Mouse (Mus musculus) limb, embryonic 13.5 days (tissue): ENCODE data around the gene Suclg2. TPM values are rescaled to one million over a fixed set of nuclear protein-coding genes. Genes with fewer than 3 reads are reported as not detected.
"Not testable (repeated sequence)": the region's sequence is repeated elsewhere in the genome, so short reads cannot be mapped to it uniquely, and the experiment has no call there.

Experiments
- ATAC-seq: fragments of 200-750 bp; cut with Nextera tagmentation; 2 replicates; pipeline ENCODE4 v1.8.0; 2017; ENCODE audit warnings: low read depth, moderate number of reproducible peaks, moderate TSS enrichment; ENCODE audit not compliant: low FRiP score
- H3K27ac ChIP-seq: fragments of 300-500 bp; sonication (generic); 2 replicates; pipeline ENCODE4 v1.5.1; 2015; ENCODE audit warnings: inconsistent platforms, mild to moderate bottlenecking, moderate library complexity
- H3K27me3 ChIP-seq: fragments of 300-500 bp; sonication (generic); 2 replicates; pipeline ENCODE4 v1.6.1; 2015; ENCODE audit warnings: mild to moderate bottlenecking, inconsistent platforms
- H3K36me3 ChIP-seq: fragments of 300-500 bp; sonication (generic); 2 replicates; pipeline ENCODE4 v1.6.1; 2015; ENCODE audit warnings: inconsistent platforms, mild to moderate bottlenecking, moderate library complexity
- H3K4me1 ChIP-seq: fragments of 300-500 bp; sonication (generic); 2 replicates; pipeline ENCODE4 v1.6.1; 2015; ENCODE audit warnings: inconsistent platforms
- H3K4me2 ChIP-seq: fragments of 300-500 bp; sonication (generic); replicated peaks from 2 replicates; pipeline ENCODE4 v1.6.1; 2015; ENCODE audit warnings: inconsistent platforms, mild to moderate bottlenecking, moderate library complexity
- H3K4me3 ChIP-seq: fragments of 300-500 bp; sonication (generic); 2 replicates; pipeline ENCODE4 v1.5.1; 2015; ENCODE audit warnings: moderate library complexity, mild to moderate bottlenecking, inconsistent platforms
- H3K9ac ChIP-seq: fragments of 300-500 bp; sonication (generic); 2 replicates; pipeline ENCODE4 v1.6.1; 2015; ENCODE audit warnings: mild to moderate bottlenecking, inconsistent platforms
- H3K9me3 ChIP-seq: fragments of 300-500 bp; sonication (generic); 2 replicates; pipeline ENCODE4 v1.6.1; 2016; ENCODE audit warnings: inconsistent platforms
- WGBS: fragments of 180-500 bp; shearing (Covaris S2); methylation state at CpG from one replicate; pipeline ENCODE4 v1.1.7; 2015; 5-methylcytosine and 5-hydroxymethylcytosine counted together
- polyA plus RNA-seq: library from polyadenylated mRNA; unstranded; fragments of >200 nt; fragmentation: Nextera tagmentation; extraction: Ambion mirVana; gene quantifications from 2 replicates; pipeline ENCODE4 v1.2.1, GENCODE M21; 2015

Suclg2 gene
- polyA plus RNA-seq, 1 experiment from 2014 or later = 48.9 TPM

- H3K36me3 ChIP-seq = no peaks in the 10 kb centered on the region
- H3K27me3 ChIP-seq = no peaks in the 10 kb centered on the region
- H3K27ac ChIP-seq = no peak overlapping the region
- H3K4me3 ChIP-seq = no peak overlapping the region
- ATAC-seq = no peak
- no peak overlapping the region for H3K9ac ChIP-seq
- no peaks in the 10 kb centered on the region for H3K9me3 ChIP-seq
- H3K4me2 ChIP-seq = no peak overlapping the region
- H3K4me1 ChIP-seq = 0 out of 2 replicates have a peak, but pooled peaks cover 6% of the 10 kb centered on the region
- WGBS = 61% methylated on average over 3 of the region's 3 CpGs
Measured at GRCm38 (mm10) chr6:95612412-95613022, 106.1 kb downstream of the Suclg2 start.

DNA sequence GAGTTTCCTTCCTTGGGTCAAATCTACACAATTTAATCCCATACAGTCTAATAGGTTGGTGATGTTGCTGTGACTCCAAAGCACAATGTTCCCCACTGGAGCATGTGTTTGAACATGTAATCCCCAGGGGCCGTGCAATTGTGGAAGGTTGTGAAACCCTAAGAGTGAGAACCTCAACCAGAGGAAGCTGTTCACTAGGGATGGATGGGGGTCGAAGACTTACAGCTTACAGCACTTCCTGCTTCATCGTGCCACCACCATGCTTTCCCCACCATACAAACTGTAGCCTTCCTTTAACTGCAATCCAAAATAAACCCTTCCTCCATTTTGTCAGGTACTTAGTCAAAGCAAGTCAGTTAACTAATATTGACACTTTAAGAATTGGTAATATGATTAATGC is 107.5 kb downstream of the Suclg2 start:
- Histone ChIP-seq H3K9ac (no peak overlapping the region), H3K4me3 (no peak overlapping the region), H3K36me3 (no peaks in the 10 kb centered on the region), H3K27ac (no peak overlapping the region), H3K4me1 (0 out of 2 replicates have a peak, but pooled peaks cover 6% of the 10 kb centered on the region), H3K9me3 (no peaks in the 10 kb centered on the region), H3K27me3 (no peaks in the 10 kb centered on the region), H3K4me2 (no peak overlapping the region)
- ATAC-seq = no peak
- 89% methylated on average over 3 of the region's 3 CpGs for WGBS

- Histone ChIP-seq H3K27me3 (no peaks in the 10 kb centered on the region), H3K9me3 (no peaks in the 10 kb centered on the region), H3K36me3 (no peaks in the 10 kb centered on the region), H3K4me1 (no peaks in the 10 kb centered on the region), H3K27ac (no peak overlapping the region), H3K9ac (no peak overlapping the region), H3K4me2 (no peak overlapping the region), H3K4me3 (no peak overlapping the region)
- WGBS = 86% methylated on average over 3 of the region's 3 CpGs
- no peak for ATAC-seq
Measured at GRCm38 (mm10) chr6:95608123-95608522, 110.5 kb downstream of the Suclg2 start.

- not testable (repeated sequence) for H3K4me1 ChIP-seq, H3K27ac ChIP-seq, H3K4me3 ChIP-seq, H3K36me3 ChIP-seq, H3K4me2 ChIP-seq, H3K9ac ChIP-seq, H3K9me3 ChIP-seq, ATAC-seq, H3K27me3 ChIP-seq
- 92% methylated on average over 8 of the region's 8 CpGs for WGBS
Measured at GRCm38 (mm10) chr6:95600731-95601130, 117.9 kb downstream of the Suclg2 start.

DNA sequence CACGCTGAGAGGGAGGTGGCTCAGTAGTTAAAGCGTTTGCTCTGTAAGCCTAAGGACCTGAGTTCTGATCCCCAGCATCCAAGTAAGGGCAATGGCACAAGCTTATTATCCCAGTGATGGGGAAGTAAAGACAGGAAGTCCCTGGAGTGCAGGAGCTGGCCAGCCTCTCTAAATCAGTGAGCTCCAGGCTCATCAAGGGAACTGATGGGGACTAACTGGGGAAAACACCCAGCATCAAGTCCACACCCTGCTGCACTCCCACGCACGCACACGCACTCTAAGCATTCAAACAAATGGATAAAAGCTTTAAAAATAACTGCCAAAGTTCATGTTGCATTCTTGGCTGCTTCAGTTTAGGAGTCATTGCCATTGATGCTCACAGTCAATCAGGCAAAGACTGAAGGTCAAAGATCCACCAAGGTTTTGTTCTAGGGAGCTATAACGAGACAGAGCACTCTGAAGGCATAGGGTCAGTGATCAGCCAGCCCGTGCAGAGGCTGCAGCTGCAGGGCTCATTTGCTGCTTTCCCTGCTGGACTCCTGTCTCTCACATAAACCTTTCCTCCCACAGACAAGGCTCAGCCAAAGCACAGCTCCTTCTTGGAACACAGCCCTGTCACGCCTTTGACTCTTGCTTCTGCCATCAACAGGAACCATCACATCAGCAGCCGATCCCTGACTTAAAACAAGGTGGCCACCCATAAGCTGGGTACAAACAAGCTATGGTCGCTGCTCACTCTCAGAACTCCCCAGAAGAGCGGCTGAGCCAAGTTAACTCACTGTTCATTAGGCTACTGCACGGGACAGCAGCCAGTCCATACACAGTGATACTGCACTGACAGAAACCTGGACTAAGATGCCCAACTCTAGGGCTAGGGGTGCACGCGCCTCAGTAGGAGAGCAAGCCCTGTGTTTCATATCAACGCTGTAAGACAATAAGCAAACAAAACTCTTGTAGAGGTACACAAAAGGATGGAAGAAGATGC is 121.5 kb downstream of the Suclg2 start:
- no peak overlapping the region for H3K27ac ChIP-seq
- H3K4me1 ChIP-seq = no peaks in the 10 kb centered on the region
- peaks cover 15% of the 10 kb centered on the region for H3K36me3 ChIP-seq
- H3K9me3 ChIP-seq = no peaks in the 10 kb centered on the region
- 75% methylated on average over 15 of the region's 15 CpGs for WGBS
- no peaks in the 10 kb centered on the region for H3K27me3 ChIP-seq
- H3K9ac ChIP-seq = no peak overlapping the region
- peak; percentile 28; the same call in 1 of the 2 replicates for ATAC-seq
- H3K4me3 ChIP-seq = no peak overlapping the region
- no peak overlapping the region for H3K4me2 ChIP-seq

DNA sequence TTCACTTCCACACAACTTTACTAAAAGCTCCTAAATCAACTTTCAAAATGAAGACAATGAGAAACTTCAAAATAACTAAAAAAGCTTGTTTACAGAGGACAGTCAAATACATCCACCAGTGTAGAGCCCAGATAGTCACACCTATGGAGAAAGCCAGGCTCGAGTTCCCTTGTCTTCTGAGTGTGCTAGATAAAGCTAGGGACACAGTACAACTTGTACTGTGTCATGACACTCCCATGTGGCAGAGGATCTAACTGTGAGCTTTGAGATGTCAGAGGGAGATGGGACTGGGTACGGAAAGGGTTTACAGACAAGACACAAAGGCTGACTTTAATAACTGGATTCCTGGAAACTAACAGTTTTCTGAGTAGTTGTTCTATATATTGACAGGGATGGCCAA is 122.7 kb downstream of the Suclg2 start:
- 84% methylated on average over 2 of the region's 2 CpGs for WGBS
- Histone ChIP-seq H3K9ac (no peak overlapping the region), H3K4me2 (no peak overlapping the region), H3K4me3 (no peak overlapping the region), H3K27ac (no peak overlapping the region), H3K36me3 (peaks cover 15% of the 10 kb centered on the region), H3K9me3 (no peaks in the 10 kb centered on the region), H3K4me1 (no peaks in the 10 kb centered on the region), H3K27me3 (no peaks in the 10 kb centered on the region)
- ATAC-seq = no peak

- Histone ChIP-seq H3K27ac (no peak overlapping the region), H3K27me3 (no peaks in the 10 kb centered on the region), H3K36me3 (peaks cover 15% of the 10 kb centered on the region), H3K4me1 (no peaks in the 10 kb centered on the region), H3K9me3 (no peaks in the 10 kb centered on the region), H3K4me2 (no peak overlapping the region), H3K9ac (no peak overlapping the region), H3K4me3 (no peak overlapping the region)
- no peak for ATAC-seq
- 89% methylated on average over 4 of the region's 4 CpGs for WGBS
Measured at GRCm38 (mm10) chr6:95594239-95594638, 124.4 kb downstream of the Suclg2 start.

GRCm38 (mm10) chr6:95592396-95592795 is 126.2 kb downstream of the Suclg2 start:
- ATAC-seq = no peak
- 92% methylated on average over 6 of the region's 6 CpGs for WGBS

GRCm38 (mm10) chr6:95590463-95590862 is 128.1 kb downstream of the Suclg2 start:
- H3K27me3 ChIP-seq = no peaks in the 10 kb centered on the region
- no peak overlapping the region for H3K4me3 ChIP-seq
- H3K4me2 ChIP-seq = no peak overlapping the region
- peaks cover 15% of the 10 kb centered on the region for H3K36me3 ChIP-seq
- 56% methylated on average over 4 of the region's 4 CpGs for WGBS
- ATAC-seq = no peak
- no peak overlapping the region for H3K9ac ChIP-seq
- no peak overlapping the region for H3K27ac ChIP-seq
- H3K9me3 ChIP-seq = no peaks in the 10 kb centered on the region
- no peaks in the 10 kb centered on the region for H3K4me1 ChIP-seq

More at GRCm38 (mm10) chr6:95592396-95592795, 126.2 kb downstream of the Suclg2 start:
- Histone ChIP-seq H3K36me3 (peaks cover 15% of the 10 kb centered on the region), H3K9me3 (no peaks in the 10 kb centered on the region), H3K9ac (no peak overlapping the region), H3K27me3 (no peaks in the 10 kb centered on the region), H3K4me2 (no peak overlapping the region), H3K27ac (no peak overlapping the region), H3K4me3 (no peak overlapping the region), H3K4me1 (no peaks in the 10 kb centered on the region)

DNA sequence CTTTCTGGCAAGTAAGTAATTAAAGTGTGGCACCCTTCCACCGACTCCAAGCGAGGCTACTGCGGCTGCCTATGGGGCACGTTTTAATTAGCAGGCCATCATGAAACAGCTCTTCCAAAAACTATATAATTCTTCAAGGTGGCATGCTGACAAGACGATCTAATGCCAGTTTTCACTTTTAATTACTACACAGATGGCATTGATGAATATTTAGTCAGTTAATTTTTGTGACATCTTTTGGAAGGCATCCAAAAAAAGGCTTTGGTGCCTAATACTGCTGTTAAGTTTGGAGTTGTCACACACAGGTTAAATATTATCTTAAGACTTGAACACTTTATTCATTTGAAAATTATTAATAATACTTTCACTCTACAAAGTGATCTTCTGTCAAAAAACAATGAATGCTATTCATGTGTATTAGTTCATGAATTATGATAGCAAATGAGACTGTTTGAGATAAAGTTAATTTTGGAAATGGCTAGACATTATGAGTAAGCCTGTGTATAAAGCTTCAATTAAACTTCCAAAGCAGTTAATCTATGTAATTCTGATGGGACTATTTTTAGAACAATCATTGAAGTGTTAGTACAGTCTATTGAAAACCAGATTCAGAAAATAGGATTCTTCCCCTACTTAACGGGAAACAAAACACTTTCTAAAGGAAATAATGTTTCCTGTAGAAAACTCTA is 131.3 kb downstream of the Suclg2 start:
- Histone ChIP-seq H3K27me3 (no peaks in the 10 kb centered on the region), H3K27ac (no peak overlapping the region), H3K4me1 (no peaks in the 10 kb centered on the region), H3K9me3 (peaks cover 8% of the 10 kb centered on the region; the same call in 1 of the 2 replicates), H3K36me3 (peaks cover 4% of the 10 kb centered on the region; the same call in 1 of the 2 replicates), H3K4me2 (no peak overlapping the region), H3K4me3 (no peak overlapping the region), H3K9ac (no peak overlapping the region)
- no peak for ATAC-seq
- 46% methylated on average over 6 of the region's 6 CpGs for WGBS

DNA sequence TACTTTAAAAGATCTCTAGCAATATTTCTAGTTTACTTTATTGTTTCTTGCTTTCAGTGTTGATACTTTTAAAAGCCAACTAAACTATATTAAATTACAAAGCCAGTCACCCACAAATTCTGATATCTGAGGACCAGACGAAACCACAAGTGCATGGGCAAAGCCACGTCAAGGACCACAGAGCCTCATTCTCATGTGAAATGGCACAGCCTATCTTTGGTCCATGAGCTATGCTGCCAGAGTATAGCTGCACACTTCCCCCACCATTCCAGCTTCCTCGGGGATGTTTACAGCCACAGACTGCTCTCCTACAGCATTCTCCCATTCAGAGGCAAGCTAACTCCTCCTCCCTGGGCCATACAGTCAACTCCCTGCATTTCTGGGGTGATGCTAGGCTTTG is 136.7 kb downstream of the Suclg2 start:
- Histone ChIP-seq H3K4me1 (no peaks in the 10 kb centered on the region), H3K4me3 (no peak overlapping the region), H3K27me3 (no peaks in the 10 kb centered on the region), H3K36me3 (peaks cover 7% of the 10 kb centered on the region; the same call in 1 of the 2 replicates), H3K9me3 (peaks cover 8% of the 10 kb centered on the region; the same call in 1 of the 2 replicates), H3K4me2 (no peak overlapping the region), H3K27ac (no peak overlapping the region), H3K9ac (no peak overlapping the region)
- WGBS = 63% methylated on average over 3 of the region's 3 CpGs
- ATAC-seq = no peak

- H3K36me3 ChIP-seq = peaks cover 7% of the 10 kb centered on the region; the same call in 1 of the 2 replicates
- no peak overlapping the region for H3K27ac ChIP-seq
- ATAC-seq = no peak
- H3K9ac ChIP-seq = no peak overlapping the region
- H3K4me2 ChIP-seq = no peak overlapping the region
- H3K9me3 ChIP-seq = peaks cover 6% of the 10 kb centered on the region; the same call in 1 of the 2 replicates
- peaks cover 11% of the 10 kb centered on the region for H3K4me1 ChIP-seq
- H3K27me3 ChIP-seq = no peaks in the 10 kb centered on the region
- no peak overlapping the region for H3K4me3 ChIP-seq
- 84% methylated on average over 4 of the region's 4 CpGs for WGBS
Measured at GRCm38 (mm10) chr6:95579792-95580191, 138.8 kb downstream of the Suclg2 start.
